Mouse (Mus musculus): ENCODE data around the gene Tbc1d8. TPM values are rescaled to one million over a fixed set of nuclear protein-coding genes. Genes with fewer than 3 reads are reported as not detected.

The Tbc1d8 gene
- polyA plus RNA-seq, 1 experiment from 2014 or later = 9.3 TPM

GRCm38 (mm10) chr1:39504261-39504660 lies 25.7 kb upstream of the Tbc1d8 start:
- Histone ChIP-seq H3K4me2 (no peak overlapping the region), H3K9me3 (no peaks in the 10 kb centered on the region), H3K36me3 (no peaks in the 10 kb centered on the region), H3K27ac (no peak overlapping the region), H3K9ac (no peak overlapping the region), H3K27me3 (no peaks in the 10 kb centered on the region), H3K4me1 (no peaks in the 10 kb centered on the region), H3K4me3 (no peak overlapping the region)
- 17% methylated on average over 1 of the region's 1 CpGs for WGBS
- ATAC-seq (ENCODE audit: insufficient number of reproducible peaks, low FRiP score, low TSS enrichment, low read depth) = no peak

- no peak overlapping the region for H3K27ac ChIP-seq
- ATAC-seq (ENCODE audit: insufficient number of reproducible peaks, low FRiP score, low TSS enrichment, low read depth) = no peak
- H3K36me3 ChIP-seq = no peaks in the 10 kb centered on the region
- H3K9me3 ChIP-seq = no peaks in the 10 kb centered on the region
- H3K4me1 ChIP-seq = no peaks in the 10 kb centered on the region
- no peak overlapping the region for H3K4me2 ChIP-seq
- no peaks in the 10 kb centered on the region for H3K27me3 ChIP-seq
- H3K9ac ChIP-seq = no peak overlapping the region
- no peak overlapping the region for H3K4me3 ChIP-seq
- 83% methylated on average over 17 of the region's 17 CpGs for WGBS
Observed at GRCm38 (mm10) chr1:39502817-39503633, 24.5 kb upstream of the Tbc1d8 start.

GRCm38 (mm10) chr1:39499485-39499941 lies 21.0 kb upstream of the Tbc1d8 start:
- H3K27ac ChIP-seq = no peak overlapping the region
- H3K4me1 ChIP-seq = no peaks in the 10 kb centered on the region
- H3K9ac ChIP-seq = no peak overlapping the region
- H3K4me2 ChIP-seq = no peak overlapping the region
- no peaks in the 10 kb centered on the region for H3K27me3 ChIP-seq
- 0 out of 2 replicates have a peak, but pooled peaks have one; percentile 52 for ATAC-seq (ENCODE audit: insufficient number of reproducible peaks, low FRiP score, low TSS enrichment, low read depth)
- no peaks in the 10 kb centered on the region for H3K9me3 ChIP-seq
- 91% methylated on average over 2 of the region's 2 CpGs for WGBS
- no peaks in the 10 kb centered on the region for H3K36me3 ChIP-seq
- no peak overlapping the region for H3K4me3 ChIP-seq

GRCm38 (mm10) chr1:39497748-39498147 lies 19.2 kb upstream of the Tbc1d8 start:
- Histone ChIP-seq H3K27ac (no peak overlapping the region), H3K27me3 (no peaks in the 10 kb centered on the region), H3K36me3 (no peaks in the 10 kb centered on the region), H3K9me3 (no peaks in the 10 kb centered on the region), H3K4me1 (no peaks in the 10 kb centered on the region), H3K4me2 (no peak overlapping the region), H3K4me3 (no peak overlapping the region), H3K9ac (no peak overlapping the region)
- 83% methylated on average over 11 of the region's 11 CpGs for WGBS
- ATAC-seq (ENCODE audit: insufficient number of reproducible peaks, low FRiP score, low TSS enrichment, low read depth) = no peak

- Histone ChIP-seq H3K9ac (no peak overlapping the region), H3K4me1 (no peaks in the 10 kb centered on the region), H3K4me3 (no peak overlapping the region), H3K36me3 (no peaks in the 10 kb centered on the region), H3K4me2 (no peak overlapping the region), H3K27ac (no peak overlapping the region), H3K9me3 (no peaks in the 10 kb centered on the region), H3K27me3 (no peaks in the 10 kb centered on the region)
- no peak for ATAC-seq (ENCODE audit: insufficient number of reproducible peaks, low FRiP score, low TSS enrichment, low read depth)
- 89% methylated on average over 4 of the region's 4 CpGs for WGBS
Observed at GRCm38 (mm10) chr1:39496995-39497394, 18.4 kb upstream of the Tbc1d8 start.

GRCm38 (mm10) chr1:39493664-39494063 lies 15.1 kb upstream of the Tbc1d8 start:
- Histone ChIP-seq H3K9me3 (no peaks in the 10 kb centered on the region), H3K27me3 (no peaks in the 10 kb centered on the region), H3K36me3 (no peaks in the 10 kb centered on the region), H3K4me3 (no peak overlapping the region), H3K4me2 (no peak overlapping the region), H3K27ac (no peak overlapping the region), H3K4me1 (no peaks in the 10 kb centered on the region), H3K9ac (no peak overlapping the region)
- no peak for ATAC-seq (ENCODE audit: insufficient number of reproducible peaks, low FRiP score, low TSS enrichment, low read depth)
- 76% methylated on average over 3 of the region's 3 CpGs for WGBS

GRCm38 (mm10) chr1:39493165-39493564 lies 14.6 kb upstream of the Tbc1d8 start:
- Histone ChIP-seq H3K9me3 (no peaks in the 10 kb centered on the region), H3K27me3 (no peaks in the 10 kb centered on the region), H3K9ac (no peak overlapping the region), H3K4me2 (no peak overlapping the region), H3K4me3 (no peak overlapping the region), H3K36me3 (no peaks in the 10 kb centered on the region), H3K27ac (no peak overlapping the region), H3K4me1 (no peaks in the 10 kb centered on the region)
- 80% methylated on average over 5 of the region's 5 CpGs for WGBS
- no peak for ATAC-seq (ENCODE audit: insufficient number of reproducible peaks, low FRiP score, low TSS enrichment, low read depth)

GRCm38 (mm10) chr1:39487370-39487769 lies 8.8 kb upstream of the Tbc1d8 start:
- Histone ChIP-seq H3K9me3 (no peaks in the 10 kb centered on the region), H3K4me1 (no peaks in the 10 kb centered on the region), H3K36me3 (no peaks in the 10 kb centered on the region), H3K27me3 (no peaks in the 10 kb centered on the region), H3K4me2 (no peak overlapping the region), H3K9ac (no peak overlapping the region), H3K4me3 (no peak overlapping the region), H3K27ac (no peak overlapping the region)
- no peak for ATAC-seq (ENCODE audit: insufficient number of reproducible peaks, low FRiP score, low TSS enrichment, low read depth)
- WGBS = 61% methylated on average over 3 of the region's 3 CpGs

- Histone ChIP-seq H3K9ac (no peak overlapping the region), H3K27me3 (peaks cover 4% of the 10 kb centered on the region; the same call in 1 of the 2 replicates), H3K9me3 (no peaks in the 10 kb centered on the region), H3K36me3 (no peaks in the 10 kb centered on the region), H3K4me2 (no peak overlapping the region), H3K27ac (no peak overlapping the region), H3K4me1 (peaks cover 8% of the 10 kb centered on the region), H3K4me3 (no peak overlapping the region)
- ATAC-seq (ENCODE audit: insufficient number of reproducible peaks, low FRiP score, low TSS enrichment, low read depth) = no peak
- WGBS = 60% methylated on average over 10 of the region's 10 CpGs
Observed at GRCm38 (mm10) chr1:39482115-39482815, 3.7 kb upstream of the Tbc1d8 start.

GRCm38 (mm10) chr1:39479254-39479653 lies 699 bp upstream of the Tbc1d8 start:
- H3K36me3 ChIP-seq = no peaks in the 10 kb centered on the region

GRCm38 (mm10) chr1:39478896-39479200 lies 293 bp upstream of the Tbc1d8 start:
- Histone ChIP-seq H3K36me3 (no peaks in the 10 kb centered on the region), H3K4me3 (peak overlapping the region; percentile 78), H3K9ac (no peak overlapping the region), H3K4me2 (peak overlapping the region; percentile 85), H3K9me3 (no peaks in the 10 kb centered on the region), H3K4me1 (peaks cover 11% of the 10 kb centered on the region), H3K27me3 (peaks cover 7% of the 10 kb centered on the region; the same call in 1 of the 2 replicates), H3K27ac (peak overlapping the region; percentile 80)
- no peak for ATAC-seq (ENCODE audit: insufficient number of reproducible peaks, low FRiP score, low TSS enrichment, low read depth)
- WGBS = 4% methylated on average over 10 of the region's 10 CpGs

More at GRCm38 (mm10) chr1:39479254-39479653, 699 bp upstream of the Tbc1d8 start:
- ATAC-seq (ENCODE audit: insufficient number of reproducible peaks, low FRiP score, low TSS enrichment, low read depth) = no peak
- H3K9me3 ChIP-seq = no peaks in the 10 kb centered on the region
- peaks cover 11% of the 10 kb centered on the region for H3K4me1 ChIP-seq
- H3K27ac ChIP-seq = no peak overlapping the region; the same call in 1 of the 2 replicates
- no peak overlapping the region for H3K9ac ChIP-seq
- H3K4me3 ChIP-seq = peak overlapping the region; percentile 78; the same call in 1 of the 2 replicates
- H3K4me2 ChIP-seq = peak overlapping the region; percentile 85; the same call in 1 of the 2 replicates
- 49% methylated on average over 5 of the region's 5 CpGs for WGBS
- peaks cover 7% of the 10 kb centered on the region; the same call in 1 of the 2 replicates for H3K27me3 ChIP-seq

GRCm38 (mm10) chr1:39477064-39477463 lies 1.5 kb downstream of the Tbc1d8 start:
- peak overlapping the region; percentile 85 for H3K4me2 ChIP-seq
- no peak overlapping the region for H3K27ac ChIP-seq
- H3K36me3 ChIP-seq = no peaks in the 10 kb centered on the region
- H3K4me3 ChIP-seq = no peak overlapping the region
- ATAC-seq (ENCODE audit: insufficient number of reproducible peaks, low FRiP score, low TSS enrichment, low read depth) = no peak
- WGBS = 64% methylated on average over 5 of the region's 5 CpGs
- peaks cover 11% of the 10 kb centered on the region for H3K4me1 ChIP-seq
- no peak overlapping the region for H3K9ac ChIP-seq
- peaks cover 7% of the 10 kb centered on the region; the same call in 1 of the 2 replicates for H3K27me3 ChIP-seq
- no peaks in the 10 kb centered on the region for H3K9me3 ChIP-seq

Measured in limb, embryonic 15.5 days (tissue).